ENCODE assay signal across 8 mouse cellular contexts in the genomic region with DNA sequence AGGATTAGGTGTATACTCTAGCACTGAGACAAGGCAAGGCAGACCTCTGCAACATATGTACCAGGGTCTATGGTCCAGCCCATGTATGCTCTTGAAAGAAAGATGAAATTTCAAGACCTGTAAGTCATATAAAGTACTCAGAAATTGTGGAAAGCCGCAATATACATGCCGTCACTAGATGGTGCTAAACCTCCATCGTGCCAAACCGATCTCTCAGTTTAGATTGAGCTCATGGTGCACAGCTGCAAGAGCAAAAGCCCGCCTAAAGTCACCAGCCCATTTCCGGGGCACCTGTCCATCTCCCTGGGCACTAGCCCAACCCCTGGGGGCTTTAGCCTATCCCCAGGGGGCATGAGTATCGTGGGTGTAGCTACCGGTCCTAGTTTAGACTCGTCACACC. TPM values are rescaled to one million over a fixed set of nuclear protein-coding genes. Genes with fewer than 3 reads are reported as not detected.
DNase-seq lines count a peak whose midpoint lies in the region; ATAC-seq lines count a peak whose summit lies in the region.

No protein-coding gene starts in this region.

- ATAC-seq in forebrain, embryonic 11.5 days (replicated peaks; ENCODE audit: low FRiP score): no peak
- ATAC-seq in forebrain, embryonic 16.5 days: no peak

- WGBS in forebrain, embryonic 11.5 days: 33% methylated on average over 9 of the region's 9 CpGs
- WGBS in forebrain, embryonic 16.5 days: 29% methylated on average over 9 of the region's 9 CpGs

- no peak overlapping the region for H3K9ac ChIP-seq in forebrain, embryonic 11.5 days (ENCODE audit: low read length)
- no peak overlapping the region for H3K9ac ChIP-seq in forebrain, embryonic 16.5 days (replicated peaks; ENCODE audit: low read depth, low read length)

- peak; percentile 57 for DNase-seq in forebrain, embryonic 11.5 days (ENCODE audit: low spot score)
- peak; percentile 77 for DNase-seq in 416B (ENCODE audit: low read depth)
- peak; percentile 16 for DNase-seq in adrenal gland, postnatal 25 days
- peak; percentile 34 to 52 for DNase-seq in frontal cortex, postnatal 25 days (ENCODE audit: low spot score in 2 of 2)
- DNase-seq in layer of hippocampus, postnatal 14 days (ENCODE audit: low spot score in 2 of 2): peak; percentile 34 to 41
- DNase-seq in lung, postnatal 36 days: peak; percentile 50
- DNase-seq in spleen, postnatal 4 days (ENCODE audit: low spot score in 2 of 2): peak; percentile 31 to 65

- H3K9me3 ChIP-seq in forebrain, embryonic 11.5 days (ENCODE audit: control insufficient read depth, low read length): no peaks in the 10 kb centered on the region
- H3K9me3 ChIP-seq in forebrain, embryonic 16.5 days (ENCODE audit: control insufficient read depth, low read length): no peaks in the 10 kb centered on the region

- no peaks in the 10 kb centered on the region for H3K36me3 ChIP-seq in forebrain, embryonic 11.5 days (ENCODE audit: control insufficient read depth, insufficient read depth, low read length)
- no peaks in the 10 kb centered on the region for H3K36me3 ChIP-seq in forebrain, embryonic 16.5 days (ENCODE audit: control insufficient read depth, insufficient read depth)

- H3K4me1 ChIP-seq in forebrain, embryonic 11.5 days (replicated peaks; ENCODE audit: control insufficient read depth, insufficient read depth, low read length): no peaks in the 10 kb centered on the region
- H3K4me1 ChIP-seq in forebrain, embryonic 16.5 days (replicated peaks; ENCODE audit: control insufficient read depth, insufficient read depth, low read length): no peaks in the 10 kb centered on the region

- H3K27ac ChIP-seq in forebrain, embryonic 11.5 days (ENCODE audit: low read depth, low read length): no peak overlapping the region
- H3K27ac ChIP-seq in forebrain, embryonic 16.5 days (ENCODE audit: low read length): no peak overlapping the region

- no peak overlapping the region for H3K4me3 ChIP-seq in forebrain, embryonic 11.5 days (ENCODE audit: low read depth, low read length)
- no peak overlapping the region for H3K4me3 ChIP-seq in forebrain, embryonic 16.5 days (replicated peaks; ENCODE audit: low read length)

- no peaks in the 10 kb centered on the region for H3K27me3 ChIP-seq in forebrain, embryonic 11.5 days (ENCODE audit: control insufficient read depth, insufficient read depth, low read length)
- H3K27me3 ChIP-seq in forebrain, embryonic 16.5 days (replicated peaks; ENCODE audit: control insufficient read depth, insufficient read depth, low read length): no peaks in the 10 kb centered on the region

- no peak overlapping the region for H3K4me2 ChIP-seq in forebrain, embryonic 11.5 days (ENCODE audit: low read depth, low read length, severe bottlenecking)
- H3K4me2 ChIP-seq in forebrain, embryonic 16.5 days (ENCODE audit: low read length): no peak overlapping the region

RNA-seq across cellular contexts. Expression of gene Vmn1r234, which starts 5.8 kb away (rescaled TPM):
- polyA plus RNA-seq in forebrain, embryonic 11.5 days (2014; fragmentation: Nextera tagmentation; extraction: Ambion mirVana): not detected in 2 replicates
- polyA plus RNA-seq in forebrain, embryonic 16.5 days (2015; fragmentation: Nextera tagmentation; extraction: Ambion mirVana): not detected in 2 replicates
- not detected in 2 replicates for total RNA-seq in adrenal gland, postnatal 25 days (2021)
- total RNA-seq in layer of hippocampus, postnatal 14 days (2021): not detected

RNA-seq across cellular contexts. Expression of gene Vmn1r235, which starts 24.6 kb away (rescaled TPM):
- polyA plus RNA-seq in forebrain, embryonic 11.5 days (2014; fragmentation: Nextera tagmentation; extraction: Ambion mirVana): not detected in 2 replicates
- not detected in 2 replicates for polyA plus RNA-seq in forebrain, embryonic 16.5 days (2015; fragmentation: Nextera tagmentation; extraction: Ambion mirVana)
- not detected in 2 replicates for total RNA-seq in adrenal gland, postnatal 25 days (2021)
- not detected for total RNA-seq in layer of hippocampus, postnatal 14 days (2021)

RNA-seq across cellular contexts. Expression of gene Vmn1r236, which starts 51.1 kb away (rescaled TPM):
- not detected in 2 replicates for polyA plus RNA-seq in forebrain, embryonic 11.5 days (2014; fragmentation: Nextera tagmentation; extraction: Ambion mirVana)
- not detected in 2 replicates for polyA plus RNA-seq in forebrain, embryonic 16.5 days (2015; fragmentation: Nextera tagmentation; extraction: Ambion mirVana)
- total RNA-seq in adrenal gland, postnatal 25 days (2021): not detected in 2 replicates
- not detected for total RNA-seq in layer of hippocampus, postnatal 14 days (2021)

Comparison
In these comparisons a context has a peak if more than half of its experiments do, and no peak if none do; other contexts are left out.
1. DNase-seq: peak in every context shown above with its lines; median percentile 77 in 416B; 57 in forebrain, embryonic 11.5 days; 50 in lung, postnatal 36 days; 48 in spleen, postnatal 4 days; 43 in frontal cortex, postnatal 25 days; 38 in layer of hippocampus, postnatal 14 days; 16 in adrenal gland, postnatal 25 days.